Mouse (Mus musculus) MEL (cell line): ENCODE measurements at regions not wholly inside any gene's neighbourhood (a gene's known extent, or its start where the extent isn't known, plus 50 kb on each side); places are given as distances from the start of the nearest gene placed in this dataset.

Experiments used
- CHD2 ChIP-seq: IDR thresholded peaks from 2 replicates; pipeline ENCODE4 v1.6.1; 2011; ENCODE audit warnings: low read length, improper control_type of control experiment
- CTCF ChIP-seq, 3 experiments: IDR thresholded peaks in 2 of 3; conservative IDR thresholded peaks in 1 of 3; 2 replicates each; pipeline ENCODE4 v1.5.1; 2011 to 2012; ENCODE audit warnings: low read length in 3 of 3, low read depth in 2 of 3, mild to moderate bottlenecking in 2 of 3, improper control_type of control experiment in 1 of 3, inconsistent platforms in 1 of 3, mixed read lengths in 1 of 3, moderate library complexity in 1 of 3; ENCODE audit not compliant: control insufficient read depth in 1 of 3, insufficient read depth in 1 of 3, poor library complexity in 1 of 3, severe bottlenecking in 1 of 3
- ELF1 ChIP-seq: IDR thresholded peaks from 2 replicates; pipeline ENCODE4 v1.6.1; 2014; ENCODE audit warnings: low read depth, mild to moderate bottlenecking, inconsistent platforms, low read length, improper control_type of control experiment, moderate library complexity
- EP300 ChIP-seq, 2 experiments: IDR thresholded peaks; 2 replicates each; pipeline ENCODE4 v1.6.1; 2011; ENCODE audit warnings: improper control_type of control experiment in 2 of 2, low read length in 2 of 2, low read depth in 1 of 2, mild to moderate bottlenecking in 1 of 2
- KAT2A ChIP-seq: conservative IDR thresholded peaks from 2 replicates; pipeline ENCODE4 v1.6.1; 2012; ENCODE audit warnings: low read depth, low read length, improper control_type of control experiment, inconsistent platforms
- MAFK ChIP-seq: IDR thresholded peaks from 2 replicates; pipeline ENCODE4 v1.6.1; 2011; ENCODE audit warnings: low read depth, mild to moderate bottlenecking, low read length, improper control_type of control experiment, borderline replicate concordance
- TCF12 ChIP-seq: IDR thresholded peaks from 2 replicates; pipeline ENCODE4 v1.6.1; 2014; ENCODE audit warnings: low read depth, mild to moderate bottlenecking, inconsistent platforms, low read length, improper control_type of control experiment, moderate library complexity

GRCm38 (mm10) chr17:83898531-83898930 is 50.8 kb upstream of the Haao start:
- no peak for TF ChIP-seq CHD2
- no peak for TF ChIP-seq EP300 (IDR thresholded peaks at IDR 0.05; ENCODE audit: low read depth in 1 of 2, low read length in 2 of 2)
- TF ChIP-seq MAFK, result no peak
- no peak for TF ChIP-seq TCF12
- no peak for TF ChIP-seq ELF1
- no peak for TF ChIP-seq CTCF (IDR thresholded peaks at IDR 0.05 in 2 of 3, conservative IDR thresholded peaks at IDR 0.05 in 1 of 3; ENCODE audit: control insufficient read depth in 1 of 3, insufficient read depth in 1 of 3, low read depth in 2 of 3, low read length in 3 of 3, poor library complexity in 1 of 3, severe bottlenecking in 1 of 3)
- TF ChIP-seq KAT2A, result no peak
